ENCODE assay signal across 22 mouse cellular contexts in the genomic region with DNA sequence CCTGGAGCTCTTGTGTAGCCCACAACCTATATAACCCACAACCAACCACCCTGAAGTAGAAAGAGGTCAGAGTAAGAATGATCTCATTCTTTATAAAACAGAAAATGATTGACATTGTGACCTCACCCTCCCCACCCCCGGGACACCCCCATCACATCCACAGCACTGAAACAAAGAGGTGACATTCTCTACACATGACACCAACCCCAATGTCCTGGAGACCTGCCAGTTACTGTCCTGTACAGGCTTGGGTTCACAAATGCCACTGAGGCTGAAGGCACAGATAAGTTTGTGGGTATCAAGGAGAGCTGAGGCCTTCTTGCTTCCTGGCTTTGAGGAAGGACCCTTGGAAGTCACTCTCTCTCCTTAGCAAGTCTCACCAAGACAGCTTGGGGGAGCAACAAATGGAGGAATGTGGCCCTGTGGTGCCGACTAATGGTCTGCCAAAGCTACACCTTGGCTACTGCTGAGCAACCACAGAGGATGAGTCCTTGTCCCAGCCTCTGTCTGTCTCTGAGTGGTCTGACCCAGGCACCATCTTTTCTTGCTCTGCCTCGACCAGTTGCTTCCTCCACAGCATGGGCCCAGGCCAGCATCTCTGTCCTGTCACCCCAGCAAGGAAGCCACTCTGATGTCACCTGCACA. TPM values are rescaled to one million over a fixed set of nuclear protein-coding genes. Genes with fewer than 3 reads are reported as not detected.
DNase-seq lines count a peak whose midpoint lies in the region; TF ChIP-seq lines count a peak whose summit lies in the region.
"Had no signal": no experiment of that assay in that cellular context is flagged by ENCODE, and none has a peak within 500 bp of the region (broad histone marks: within the 10 kb centered on the region; RNA-seq: fewer than 3 reads in every experiment).

No protein-coding gene starts in this region.

- no peak for TF ChIP-seq POLR2A in cerebellum, adult 2 months (IDR thresholded peaks at IDR 0.05; ENCODE audit: borderline replicate concordance, insufficient read depth, low read length)

- H3K4me3 ChIP-seq in cerebellum, adult 2 months (replicated peaks; ENCODE audit: insufficient read depth, low read depth, low read length), result no peak overlapping the region
- H3K4me3 ChIP-seq: embryonic facial prominence, embryonic 13.5 days; embryonic facial prominence, embryonic 15.5 days; erythroblast, embryonic 14.5 days; forebrain, embryonic 10.5 days; forebrain, embryonic 12.5 days had no signal

- 67% methylated on average over 3 of the region's 3 CpGs for WGBS in cerebellum, adult 2 months

- H3K27me3 ChIP-seq in cerebellum, adult 2 months (ENCODE audit: control insufficient read depth, insufficient read depth, low read length), result no peaks in the 10 kb centered on the region
- H3K27me3 ChIP-seq: CH12.LX; embryonic facial prominence, embryonic 13.5 days; embryonic facial prominence, embryonic 15.5 days; forebrain, embryonic 12.5 days had no signal

- H3K4me1 ChIP-seq in cerebellum, adult 2 months (ENCODE audit: control insufficient read depth, insufficient read depth, low read length), result peaks cover 47% of the 10 kb centered on the region

- no peak for TF ChIP-seq CTCF in cerebellum, adult 2 months (IDR thresholded peaks at IDR 0.05; ENCODE audit: borderline replicate concordance, insufficient read depth, low read depth, low read length)

- DNase-seq in cerebellum, adult 2 months, result peak; percentile 29 to 38
- no peak for DNase-seq in cerebellum, postnatal 36 days
- peak; percentile 60 for DNase-seq in cerebellum, adult 9-10 months
- no peak for DNase-seq in cerebellum, adult 11-12 months
- DNase-seq in Muller cell, postnatal 12 days (ENCODE audit: inconsistent ontology term), result peak; percentile 51
- peak; percentile 36 for DNase-seq in ZHBTc4 (ENCODE audit: low read depth, low spot score)
- no peak for DNase-seq in layer of hippocampus, adult 9-10 months (ENCODE audit: low spot score)
- DNase-seq: adrenal gland, adult 2 months; adrenal gland, postnatal 10 days; adrenal gland, postnatal 25 days; B cell, adult 2 months; embryo, embryonic 11 days had no signal

- H3K27ac ChIP-seq in cerebellum, adult 2 months (ENCODE audit: insufficient read depth, low read length), result no peak overlapping the region
- H3K27ac ChIP-seq: embryonic facial prominence, embryonic 13.5 days; embryonic facial prominence, embryonic 15.5 days; forebrain, embryonic 10.5 days; forebrain, embryonic 12.5 days had no signal

RNA-seq across cellular contexts. Expression of a gene that starts 29.7 kb away (rescaled TPM):
- 24.4 and 29.0 TPM in 2 replicates for polyA plus RNA-seq in cerebellum, adult 2 months (2012; rRNA removed)
- polyA plus RNA-seq: erythroblast, embryonic 14.5 days had no signal

RNA-seq across cellular contexts. Expression of a gene that starts 46.2 kb away (rescaled TPM):
- 11.3 and 13.6 TPM in 2 replicates for polyA plus RNA-seq in cerebellum, adult 2 months (2012; rRNA removed)
- polyA plus RNA-seq: CD4-positive, CD25-positive, alpha-beta regulatory T cell, adult 4 months; erythroblast, embryonic 14.5 days; forebrain, embryonic 14.5 days; forebrain, embryonic 16.5 days; G1E had no signal

RNA-seq across cellular contexts. Expression of a gene that starts 46.5 kb away (rescaled TPM):
- 24.0 and 30.8 TPM in 2 replicates for polyA plus RNA-seq in cerebellum, adult 2 months (2012; rRNA removed)
- polyA plus RNA-seq: CD4-positive, CD25-positive, alpha-beta regulatory T cell, adult 4 months; erythroblast, embryonic 14.5 days; G1E had no signal

Comparison
In these comparisons a context has a peak if more than half of its experiments do, and no peak if none do; other contexts are left out.
1. DNase-seq: peak in cerebellum, adult 2 months (2 of 2), cerebellum, adult 9-10 months (single experiment), Muller cell, postnatal 12 days (single experiment) and ZHBTc4 (single experiment); none in cerebellum, postnatal 36 days (0 of 2), cerebellum, adult 11-12 months (single experiment) and layer of hippocampus, adult 9-10 months (single experiment).